9 mouse cellular contexts compared by ENCODE assay signal in the genomic region with DNA sequence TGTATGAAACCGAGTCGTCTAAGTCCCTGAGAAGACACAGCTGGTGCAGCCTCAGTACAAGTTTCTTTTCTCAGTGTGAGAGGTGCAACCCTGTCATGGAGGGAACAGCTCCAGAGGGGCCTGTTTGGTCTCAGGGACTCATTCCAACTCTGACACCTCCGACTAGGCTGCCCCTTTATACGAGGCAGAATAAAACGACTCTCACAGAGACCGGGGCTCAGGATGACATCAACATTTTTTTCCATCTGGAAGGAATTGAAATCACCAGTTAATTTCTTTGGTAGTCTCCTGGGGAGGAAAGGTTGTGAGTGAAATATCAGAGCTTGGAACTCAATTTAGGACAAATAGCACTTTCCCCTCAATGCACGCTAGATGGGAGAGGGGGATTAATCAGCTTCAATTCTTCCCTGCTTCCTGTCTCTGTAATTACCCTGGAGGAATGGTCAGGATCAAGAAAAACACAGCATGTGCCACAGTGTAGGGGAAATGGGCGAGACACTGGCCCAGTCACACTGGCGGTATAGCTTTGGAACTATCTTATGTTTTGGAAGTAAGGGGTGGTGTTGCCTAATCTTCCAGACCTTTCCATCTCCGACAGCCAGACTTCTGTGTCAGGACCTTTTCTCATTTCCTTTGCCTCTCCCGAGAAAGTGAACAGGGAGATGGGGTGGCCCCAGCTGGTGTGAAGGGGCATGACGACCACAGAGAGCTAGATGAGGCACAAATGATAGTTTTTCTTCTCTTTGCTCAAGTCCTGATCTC. TPM values are rescaled to one million over a fixed set of nuclear protein-coding genes. Genes with fewer than 3 reads are reported as not detected.
DNase-seq lines count a peak whose midpoint lies in the region; ATAC-seq and TF ChIP-seq lines count a peak whose summit lies in the region.
"Had no signal": no experiment of that assay in that cellular context is flagged by ENCODE, and none has a peak within 500 bp of the region (broad histone marks: within the 10 kb centered on the region; RNA-seq: fewer than 3 reads in every experiment).

No protein-coding gene starts in this region.

- no peak overlapping the region for H3K9ac ChIP-seq in intestine, embryonic 14.5 days (ENCODE audit: low read length)
- H3K9ac ChIP-seq in intestine, postnatal 0 days (ENCODE audit: low read depth, low read length) = no peak overlapping the region
- H3K9ac ChIP-seq in forebrain, embryonic 15.5 days (replicated peaks) = no peak overlapping the region
- H3K9ac ChIP-seq: liver, embryonic 12.5 days had no signal

- H3K27ac ChIP-seq in intestine, embryonic 14.5 days (ENCODE audit: low read depth) = peak overlapping the region; percentile 64
- no peak overlapping the region for H3K27ac ChIP-seq in intestine, postnatal 0 days (ENCODE audit: low read depth, low read length)
- peak overlapping the region; percentile 1; the same call in 1 of the 2 replicates for H3K27ac ChIP-seq in forebrain, embryonic 15.5 days (replicated peaks)
- H3K27ac ChIP-seq: liver, embryonic 12.5 days had no signal

- intact Hi-C loops in heart, postnatal 36 days (cut with DNase I) = loop anchor here (10.0 kb wide), 1 partner anchor 51 kb away; no protein-coding TSS in a partner anchor

- TF ChIP-seq CTCF in intestine, postnatal 0 days (IDR thresholded peaks at IDR 0.05; ENCODE audit: low read depth) = no peak

- H3K27me3 ChIP-seq in intestine, embryonic 14.5 days (replicated peaks; ENCODE audit: control insufficient read depth, insufficient read depth, low read length) = no peaks in the 10 kb centered on the region
- H3K27me3 ChIP-seq in intestine, postnatal 0 days (replicated peaks; ENCODE audit: control insufficient read depth, insufficient read depth, low read length) = no peaks in the 10 kb centered on the region
- H3K27me3 ChIP-seq in forebrain, embryonic 15.5 days = no peaks in the 10 kb centered on the region

- no peaks in the 10 kb centered on the region for H3K9me3 ChIP-seq in intestine, embryonic 14.5 days (ENCODE audit: control insufficient read depth, low read length)
- H3K9me3 ChIP-seq in intestine, postnatal 0 days (ENCODE audit: control insufficient read depth) = no peaks in the 10 kb centered on the region
- H3K9me3 ChIP-seq in forebrain, embryonic 15.5 days = no peaks in the 10 kb centered on the region
- H3K9me3 ChIP-seq: liver, embryonic 12.5 days had no signal

- H3K4me3 ChIP-seq in intestine, embryonic 14.5 days (ENCODE audit: low read depth, low read length) = no peak overlapping the region
- no peak overlapping the region for H3K4me3 ChIP-seq in intestine, postnatal 0 days (ENCODE audit: low read depth, low read length)
- H3K4me3 ChIP-seq in forebrain, embryonic 15.5 days = no peak overlapping the region
- H3K4me3 ChIP-seq: liver, embryonic 12.5 days had no signal

- H3K4me2 ChIP-seq in intestine, embryonic 14.5 days (ENCODE audit: low read length) = no peak overlapping the region
- no peak overlapping the region for H3K4me2 ChIP-seq in intestine, postnatal 0 days (replicated peaks; ENCODE audit: low read depth)
- no peak overlapping the region for H3K4me2 ChIP-seq in forebrain, embryonic 15.5 days (replicated peaks)
- H3K4me2 ChIP-seq: liver, embryonic 12.5 days had no signal

- H3K36me3 ChIP-seq in intestine, embryonic 14.5 days (ENCODE audit: control insufficient read depth, insufficient read depth, low read length) = no peaks in the 10 kb centered on the region
- no peaks in the 10 kb centered on the region for H3K36me3 ChIP-seq in intestine, postnatal 0 days (ENCODE audit: control insufficient read depth, insufficient read depth)
- no peaks in the 10 kb centered on the region for H3K36me3 ChIP-seq in forebrain, embryonic 15.5 days
- H3K36me3 ChIP-seq: liver, embryonic 12.5 days had no signal

- DNase-seq in intestine, embryonic 14.5 days (ENCODE audit: low spot score) = peak; percentile 71
- DNase-seq in heart, postnatal 36 days = peak; percentile 32 to 50
- peak; percentile 67 for DNase-seq in lung, postnatal 36 days
- DNase-seq in urinary bladder, postnatal 25 days (ENCODE audit: low spot score) = no peak
- DNase-seq in cerebellum, adult 11-12 months = no peak
- DNase-seq in adipocyte (ENCODE audit: low spot score) = no peak

- peaks cover 10% of the 10 kb centered on the region; the same call in 1 of the 2 replicates for H3K4me1 ChIP-seq in intestine, embryonic 14.5 days (replicated peaks; ENCODE audit: control insufficient read depth, insufficient read depth, low read length)
- H3K4me1 ChIP-seq in intestine, postnatal 0 days (replicated peaks; ENCODE audit: control insufficient read depth, insufficient read depth, low read length) = peaks cover 17% of the 10 kb centered on the region; the same call in 1 of the 2 replicates
- H3K4me1 ChIP-seq in forebrain, embryonic 15.5 days = peaks cover 14% of the 10 kb centered on the region; the same call in 1 of the 2 replicates
- H3K4me1 ChIP-seq: liver, embryonic 12.5 days had no signal

- ATAC-seq in intestine, embryonic 14.5 days (replicated peaks; ENCODE audit: low FRiP score, low TSS enrichment, low read depth) = peak; percentile 91
- ATAC-seq in intestine, postnatal 0 days = no peak
- ATAC-seq in forebrain, embryonic 15.5 days (replicated peaks) = peak; percentile 59; the same call in 1 of the 2 replicates
- ATAC-seq: liver, embryonic 12.5 days had no signal

- WGBS in intestine, embryonic 14.5 days = 21% methylated on average over 12 of the region's 12 CpGs
- WGBS in intestine, postnatal 0 days = 52% methylated on average over 12 of the region's 12 CpGs
- 33% methylated on average over 12 of the region's 12 CpGs for WGBS in forebrain, embryonic 15.5 days

RNA-seq across cellular contexts. Expression of a gene that starts 28.1 kb away (rescaled TPM):
- 11.3 and 12.8 TPM in 2 replicates for polyA plus RNA-seq in intestine, embryonic 14.5 days (2014; fragmentation: Nextera tagmentation; extraction: Ambion mirVana)
- 2.2 and 2.3 TPM in 2 replicates for polyA plus RNA-seq in intestine, postnatal 0 days (2015; fragmentation: Nextera tagmentation; extraction: Ambion mirVana)
- 4.5 and 4.9 TPM in 2 replicates for polyA plus RNA-seq in forebrain, embryonic 15.5 days (2015; fragmentation: Nextera tagmentation; extraction: Ambion mirVana)
- 1 to 10 TPM; 5.1 to 5.7 TPM for total RNA-seq in heart, postnatal 36 days (2021)

RNA-seq across cellular contexts. Expression of a gene that starts 50.1 kb away (rescaled TPM):
- 27.2 and 30.5 TPM in 2 replicates for polyA plus RNA-seq in intestine, embryonic 14.5 days (2014; fragmentation: Nextera tagmentation; extraction: Ambion mirVana)
- 21.5 and 24.5 TPM in 2 replicates for polyA plus RNA-seq in intestine, postnatal 0 days (2015; fragmentation: Nextera tagmentation; extraction: Ambion mirVana)
- polyA plus RNA-seq in forebrain, embryonic 15.5 days (2015; fragmentation: Nextera tagmentation; extraction: Ambion mirVana) = 33.5 and 38.1 TPM in 2 replicates
- total RNA-seq in heart, postnatal 36 days (2021) = 10 to 100 TPM; 10.1 to 10.2 TPM

Comparison
In these comparisons a context has a peak if more than half of its experiments do, and no peak if none do; other contexts are left out.
1. DNase-seq: peak in intestine, embryonic 14.5 days (single experiment), heart, postnatal 36 days (2 of 2) and lung, postnatal 36 days (single experiment); none in urinary bladder, postnatal 25 days (single experiment), cerebellum, adult 11-12 months (single experiment) and adipocyte (single experiment).